Comparison of ENCODE assay signal across 11 mouse cellular contexts in genomic region chr13:34133326-34134071, GRCm38 (mm10). TPM values are rescaled to one million over a fixed set of nuclear protein-coding genes. Genes with fewer than 3 reads are reported as not detected.
DNase-seq lines count a peak whose midpoint lies in the region; ATAC-seq and TF ChIP-seq lines count a peak whose summit lies in the region.
"Had no signal": no experiment of that assay in that cellular context is flagged by ENCODE, and none has a peak within 500 bp of the region (broad histone marks: within the 10 kb centered on the region; RNA-seq: fewer than 3 reads in every experiment).

No protein-coding gene starts in this region.

- DNase-seq in heart, postnatal 0 days (ENCODE audit: low spot score): no peak
- DNase-seq in heart, adult 18-20 months: no peak
- DNase-seq in R1 (ENCODE audit: low read depth, low spot score): peak; percentile 48
- DNase-seq in forebrain, embryonic 11.5 days (ENCODE audit: low spot score): peak; percentile 83
- peak; percentile 71 for DNase-seq in mesoderm, embryonic 11.5 days (ENCODE audit: low read depth, low spot score)
- no peak for DNase-seq in thymus, adult 2 months
- no peak for DNase-seq in layer of hippocampus, postnatal 25 days (ENCODE audit: extremely low spot score in 1 of 2, low spot score in 1 of 2)
- DNase-seq: kidney, adult 11 months had no signal

- no peak overlapping the region for H3K27ac ChIP-seq in heart, postnatal 0 days (ENCODE audit: low read depth)
- H3K27ac ChIP-seq in forebrain, embryonic 11.5 days (ENCODE audit: low read depth, low read length): peak overlapping the region; percentile 100
- no peak overlapping the region for H3K27ac ChIP-seq in thymus, adult 2 months (ENCODE audit: control insufficient read depth, insufficient read depth, low read length)

- TF ChIP-seq CTCF in heart, postnatal 0 days (IDR thresholded peaks at IDR 0.05; ENCODE audit: low read depth): no peak
- no peak for TF ChIP-seq CTCF in thymus, adult 2 months (IDR thresholded peaks at IDR 0.05; ENCODE audit: borderline replicate concordance, control insufficient read depth, extremely low read depth, insufficient read depth, low read length, poor library complexity)

- H3K4me1 ChIP-seq in heart, postnatal 0 days (ENCODE audit: control insufficient read depth, insufficient read depth): peaks cover 22% of the 10 kb centered on the region; the same call in 1 of the 2 replicates
- H3K4me1 ChIP-seq in forebrain, embryonic 11.5 days (replicated peaks; ENCODE audit: control insufficient read depth, insufficient read depth, low read length): peaks cover 14% of the 10 kb centered on the region
- peaks cover 35% of the 10 kb centered on the region for H3K4me1 ChIP-seq in thymus, adult 2 months (replicated peaks; ENCODE audit: control insufficient read depth, insufficient read depth, low read length)

- TF ChIP-seq POLR2A in thymus, adult 2 months (IDR thresholded peaks at IDR 0.05; ENCODE audit: control insufficient read depth, extremely low read depth, insufficient read depth, low read length, poor library complexity): no peak

- ATAC-seq in heart, postnatal 0 days (ENCODE audit: insufficient read depth, low read depth): no peak
- ATAC-seq in forebrain, embryonic 11.5 days (replicated peaks; ENCODE audit: low FRiP score): peak; percentile 34
- no peak for ATAC-seq in monocyte, adult 5-6 weeks (replicated peaks; ENCODE audit: insufficient number of reproducible peaks, low FRiP score, low TSS enrichment, poor library complexity, severe bottlenecking)

- H3K9ac ChIP-seq in heart, postnatal 0 days (replicated peaks; ENCODE audit: low read depth, low read length): no peak overlapping the region
- H3K9ac ChIP-seq in forebrain, embryonic 11.5 days (ENCODE audit: low read length): peak overlapping the region; percentile 80

- WGBS in heart, postnatal 0 days: 34% methylated on average over 15 of the region's 15 CpGs
- 1% methylated on average over 15 of the region's 15 CpGs for WGBS in forebrain, embryonic 11.5 days
- WGBS in thymus, adult 2 months: 27% methylated on average over 15 of the region's 15 CpGs

- no peaks in the 10 kb centered on the region for H3K36me3 ChIP-seq in heart, postnatal 0 days (replicated peaks; ENCODE audit: control insufficient read depth, insufficient read depth, low read length)
- H3K36me3 ChIP-seq in forebrain, embryonic 11.5 days (ENCODE audit: control insufficient read depth, insufficient read depth, low read length): peaks cover 2% of the 10 kb centered on the region; the same call in 1 of the 2 replicates
- H3K36me3 ChIP-seq in thymus, adult 2 months (ENCODE audit: control insufficient read depth, insufficient read depth, low read length): no peaks in the 10 kb centered on the region
- H3K36me3 ChIP-seq: G1E had no signal

- no peak for TF ChIP-seq EP300 in heart, postnatal 0 days (IDR thresholded peaks at IDR 0.05; ENCODE audit: low read depth)

- H3K27me3 ChIP-seq in heart, postnatal 0 days (ENCODE audit: control insufficient read depth, insufficient read depth, low read length): no peaks in the 10 kb centered on the region
- H3K27me3 ChIP-seq in forebrain, embryonic 11.5 days (ENCODE audit: control insufficient read depth, insufficient read depth, low read length): no peaks in the 10 kb centered on the region
- H3K27me3 ChIP-seq in thymus, adult 2 months (ENCODE audit: control insufficient read depth, insufficient read depth, low read length): no peaks in the 10 kb centered on the region

- peak overlapping the region; percentile 77 for H3K4me2 ChIP-seq in heart, postnatal 0 days (ENCODE audit: low read depth, low read length)
- H3K4me2 ChIP-seq in forebrain, embryonic 11.5 days (ENCODE audit: low read depth, low read length, severe bottlenecking): peak overlapping the region; percentile 80

- H3K4me3 ChIP-seq in heart, postnatal 0 days (ENCODE audit: low read depth, low read length): no peak overlapping the region
- H3K4me3 ChIP-seq in forebrain, embryonic 11.5 days (ENCODE audit: low read depth, low read length): peak overlapping the region; percentile 93
- no peak overlapping the region for H3K4me3 ChIP-seq in thymus, adult 2 months (ENCODE audit: control insufficient read depth, insufficient read depth, low read length)
- H3K4me3 ChIP-seq: myocyte had no signal

- no peaks in the 10 kb centered on the region for H3K9me3 ChIP-seq in heart, postnatal 0 days (replicated peaks; ENCODE audit: control insufficient read depth, low read length)
- H3K9me3 ChIP-seq in forebrain, embryonic 11.5 days (ENCODE audit: control insufficient read depth, low read length): no peaks in the 10 kb centered on the region
- H3K9me3 ChIP-seq: G1E had no signal

RNA-seq across cellular contexts. Expression of gene Tubb2b, which starts 3.2 kb away (rescaled TPM):
- total RNA-seq in heart, postnatal 0 days (2014; rRNA removed; ENCODE audit: low replicate concordance): 157 and 227 TPM in 2 replicates
- 16.9 and 19.7 TPM in 2 replicates for polyA plus RNA-seq in heart, postnatal 0 days (2015; fragmentation: Nextera tagmentation; extraction: Ambion mirVana)
- 1 to 10 TPM; 4.8 to 8.6 TPM for total RNA-seq in heart, adult 18-20 months (2021)
- polyA plus RNA-seq in forebrain, embryonic 11.5 days (2014; fragmentation: Nextera tagmentation; extraction: Ambion mirVana): 232 and 287 TPM in 2 replicates
- polyA plus RNA-seq in thymus, adult 2 months (2012; rRNA removed): 217 and 264 TPM in 2 replicates
- total RNA-seq in layer of hippocampus, postnatal 25 days (2021): 100 to 1,000 TPM; 319 to 347 TPM
- total RNA-seq in monocyte, adult 5-6 weeks (2017): 5.1 to 7.5 TPM (median 5.7 TPM) in 3 replicates

RNA-seq across cellular contexts. Expression of gene Psmg4, which starts 29.3 kb away (rescaled TPM):
- 58.0 and 108 TPM in 2 replicates for total RNA-seq in heart, postnatal 0 days (2014; rRNA removed; ENCODE audit: low replicate concordance)
- polyA plus RNA-seq in heart, postnatal 0 days (2015; fragmentation: Nextera tagmentation; extraction: Ambion mirVana): 86.3 and 87.8 TPM in 2 replicates
- 10 to 100 TPM; 25.0 to 32.9 TPM for total RNA-seq in heart, adult 18-20 months (2021)
- 114 and 123 TPM in 2 replicates for polyA plus RNA-seq in forebrain, embryonic 11.5 days (2014; fragmentation: Nextera tagmentation; extraction: Ambion mirVana)
- polyA plus RNA-seq in thymus, adult 2 months (2012; rRNA removed): 257 and 275 TPM in 2 replicates
- 10 to 100 TPM; 26.2 to 26.7 TPM for total RNA-seq in layer of hippocampus, postnatal 25 days (2021)
- 59.4 to 101 TPM (median 76.2 TPM) in 3 replicates for total RNA-seq in monocyte, adult 5-6 weeks (2017)

RNA-seq across cellular contexts. Expression of gene Tubb2a, which starts 55.7 kb away (rescaled TPM):
- 291 and 343 TPM in 2 replicates for total RNA-seq in heart, postnatal 0 days (2014; rRNA removed; ENCODE audit: low replicate concordance)
- polyA plus RNA-seq in heart, postnatal 0 days (2015; fragmentation: Nextera tagmentation; extraction: Ambion mirVana): 90.8 and 105 TPM in 2 replicates
- 10 to 100 TPM; 51.0 to 70.1 TPM for total RNA-seq in heart, adult 18-20 months (2021)
- 185 and 229 TPM in 2 replicates for polyA plus RNA-seq in forebrain, embryonic 11.5 days (2014; fragmentation: Nextera tagmentation; extraction: Ambion mirVana)
- polyA plus RNA-seq in thymus, adult 2 months (2012; rRNA removed): 469 and 567 TPM in 2 replicates
- 1,000 to 10,000 TPM; 1,288 to 1,354 TPM for total RNA-seq in layer of hippocampus, postnatal 25 days (2021)
- total RNA-seq in monocyte, adult 5-6 weeks (2017): 29.8 to 47.6 TPM (median 39.0 TPM) in 3 replicates

Comparison
In these comparisons a context has a peak if more than half of its experiments do, and no peak if none do; other contexts are left out.
1. RNA of gene Tubb2b, which starts 3.2 kb away (total RNA-seq): 319 to 347 TPM in layer of hippocampus, postnatal 25 days and 157 to 227 TPM in heart, postnatal 0 days; 4.8 to 8.6 TPM in heart, adult 18-20 months and 5.1 to 7.5 TPM in monocyte, adult 5-6 weeks; every median in the first group is over 10 times any median in the second.
2. DNase-seq: peak in R1 (single experiment), forebrain, embryonic 11.5 days (single experiment) and mesoderm, embryonic 11.5 days (single experiment); none in heart, postnatal 0 days (single experiment), heart, adult 18-20 months (0 of 2), thymus, adult 2 months (single experiment) and layer of hippocampus, postnatal 25 days (0 of 2).